ENCODE assay signal across 8 mouse cellular contexts in the genomic region with DNA sequence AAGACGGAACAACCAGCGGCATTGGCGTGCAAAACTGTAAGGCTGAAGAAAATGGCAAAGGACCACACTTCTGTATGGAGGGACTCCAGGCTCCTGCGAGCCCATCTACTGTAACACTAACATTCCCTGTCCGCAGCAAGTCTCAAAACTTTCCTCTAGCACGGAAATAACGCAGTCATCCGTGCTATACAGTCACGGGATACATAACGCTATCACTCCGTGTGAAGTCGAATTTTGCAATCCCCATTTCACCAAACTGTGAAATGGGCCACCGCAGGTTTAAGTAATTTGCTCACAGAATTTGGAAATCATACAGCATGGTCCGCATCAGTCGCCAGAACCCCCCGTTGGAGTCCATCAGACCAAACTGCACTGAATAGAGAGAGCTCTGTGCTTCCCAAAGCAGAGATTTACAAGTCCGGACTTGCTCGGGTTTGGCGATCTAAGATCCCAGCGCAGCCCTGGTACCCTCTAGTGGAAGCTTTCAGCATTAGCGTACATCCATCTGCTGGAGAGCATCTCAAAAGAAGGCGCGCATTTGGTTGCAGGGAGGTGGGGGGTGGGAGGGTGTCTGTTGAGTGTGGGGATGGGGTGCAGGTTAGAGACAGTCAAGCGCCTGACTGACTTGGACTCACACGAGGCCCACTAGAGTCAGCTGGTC. TPM values are rescaled to one million over a fixed set of nuclear protein-coding genes. Genes with fewer than 3 reads are reported as not detected.
DNase-seq lines count a peak whose midpoint lies in the region.

No protein-coding gene starts in this region.

- H3K27me3 ChIP-seq in megakaryocyte, embryonic 14.5 days (replicated peaks): no peaks in the 10 kb centered on the region

- H3K4me1 ChIP-seq in megakaryocyte, embryonic 14.5 days: peaks cover 46% of the 10 kb centered on the region

- H3K9me3 ChIP-seq in megakaryocyte, embryonic 14.5 days: no peaks in the 10 kb centered on the region

- peak; percentile 69 for DNase-seq in T-cell, adult 2 months (ENCODE audit: low spot score)
- peak; percentile 78 to 84 for DNase-seq in cerebellum, postnatal 25 days
- peak; percentile 51 to 70 for DNase-seq in gastrocnemius, adult 8-10 months (ENCODE audit: low spot score in 2 of 2)
- peak; percentile 62 for DNase-seq in hindlimb bud, embryonic 11.5 days (ENCODE audit: extremely low spot score, low read depth, low spot score)
- peak; percentile 42 to 64 for DNase-seq in left cerebral cortex, adult 8-10 months (ENCODE audit: low spot score in 2 of 2)
- DNase-seq in right cerebral cortex, adult 2 months (ENCODE audit: low spot score in 2 of 2): peak; percentile 78 to 80
- DNase-seq in yolk sac, embryonic 10.5 days (ENCODE audit: low spot score): peak; percentile 83

- no peaks in the 10 kb centered on the region for H3K36me3 ChIP-seq in megakaryocyte, embryonic 14.5 days (replicated peaks; ENCODE audit: low read length)

- peak overlapping the region; percentile 89 for H3K4me3 ChIP-seq in megakaryocyte, embryonic 14.5 days (replicated peaks)

RNA-seq across cellular contexts. Expression of a gene that starts 5.5 kb away (rescaled TPM):
- 10 to 100 TPM; 31.8 to 39.5 (median 36.0) TPM for total RNA-seq in gastrocnemius, adult 8-10 months (2022)
- total RNA-seq in left cerebral cortex, adult 8-10 months (2022): 10 to 100 TPM; 22.5 to 27.2 (median 24.9) TPM
- 4.6 and 6.9 TPM in 2 replicates for polyA plus RNA-seq in megakaryocyte, embryonic 14.5 days (2012; ENCODE audit: insufficient read depth, low replicate concordance)

RNA-seq across cellular contexts. Expression of a gene that starts 29.6 kb away (rescaled TPM):
- total RNA-seq in gastrocnemius, adult 8-10 months (2022): 10 to 100 TPM; 59.5 to 73.9 (median 62.8) TPM
- total RNA-seq in left cerebral cortex, adult 8-10 months (2022): 100 to 1,000 TPM; 139 to 152 (median 146) TPM
- 28.5 and 50.1 TPM in 2 replicates for polyA plus RNA-seq in megakaryocyte, embryonic 14.5 days (2012; ENCODE audit: insufficient read depth, low replicate concordance)

RNA-seq across cellular contexts. Expression of a gene that starts 41.8 kb away (rescaled TPM):
- under 1 TPM in 1 of 4 experiments, not detected in 3; 0.05 TPM for total RNA-seq in gastrocnemius, adult 8-10 months (2022)
- total RNA-seq in left cerebral cortex, adult 8-10 months (2022): under 1 TPM; 0.20 to 0.50 (median 0.28) TPM
- 0.04 TPM in 1 of 2 replicates, not detected in the other for polyA plus RNA-seq in megakaryocyte, embryonic 14.5 days (2012; ENCODE audit: insufficient read depth, low replicate concordance)

RNA-seq across cellular contexts. Expression of a gene that starts 52.3 kb away (rescaled TPM):
- total RNA-seq in gastrocnemius, adult 8-10 months (2022): 10 to 100 TPM; 48.4 to 53.5 (median 51.7) TPM
- 10 to 100 TPM; 70.3 to 77.2 (median 75.1) TPM for total RNA-seq in left cerebral cortex, adult 8-10 months (2022)
- polyA plus RNA-seq in megakaryocyte, embryonic 14.5 days (2012; ENCODE audit: insufficient read depth, low replicate concordance): 0.91 and 1.5 TPM in 2 replicates

Comparison
In these comparisons a context has a peak if more than half of its experiments do, and no peak if none do; other contexts are left out.
1. Peak in every context shown above with its lines: DNase-seq and H3K4me3 ChIP-seq.